ENCODE assay signal across 8 mouse cellular contexts in genomic region chr11:52314102-52314793, GRCm38 (mm10). TPM values are rescaled to one million over a fixed set of nuclear protein-coding genes. Genes with fewer than 3 reads are reported as not detected.
DNase-seq lines count a peak whose midpoint lies in the region; ATAC-seq lines count a peak whose summit lies in the region.

No protein-coding gene starts in this region.

- no peak for DNase-seq in forebrain, embryonic 10.5 days (ENCODE audit: extremely low spot score, low spot score)
- DNase-seq in CD4-positive helper T cell, adult 2 months (ENCODE audit: low read depth, low spot score), result peak; percentile 98
- peak; percentile 16 for DNase-seq in hindbrain, embryonic 11.5 days (ENCODE audit: low spot score)
- DNase-seq in lung, postnatal 36 days, result peak; percentile 17
- DNase-seq in thymus, postnatal 25 days, result peak; percentile 93
- no peak for DNase-seq in gastrocnemius, postnatal 10 days
- no peak for DNase-seq in left cerebral cortex, postnatal 25 days (ENCODE audit: low spot score in 2 of 2)

- H3K9ac ChIP-seq in forebrain, embryonic 13.5 days, result no peak overlapping the region
- 0 out of 2 replicates have a peak overlapping the region, but pooled peaks have one; percentile 15 for H3K9ac ChIP-seq in hindbrain, embryonic 11.5 days (ENCODE audit: low read depth, low read length)

- WGBS in forebrain, embryonic 10.5 days, result 15% methylated on average over 26 of the region's 26 CpGs
- WGBS in forebrain, embryonic 13.5 days, result 14% methylated on average over 26 of the region's 26 CpGs
- WGBS in hindbrain, embryonic 11.5 days, result 17% methylated on average over 26 of the region's 26 CpGs

- no peak for ATAC-seq in forebrain, embryonic 13.5 days
- ATAC-seq in hindbrain, embryonic 11.5 days (ENCODE audit: low FRiP score), result no peak

- no peak overlapping the region for H3K4me2 ChIP-seq in forebrain, embryonic 13.5 days
- no peak overlapping the region for H3K4me2 ChIP-seq in hindbrain, embryonic 11.5 days (replicated peaks; ENCODE audit: low read depth, low read length)

- no peaks in the 10 kb centered on the region for H3K36me3 ChIP-seq in forebrain, embryonic 10.5 days (replicated peaks)
- H3K36me3 ChIP-seq in forebrain, embryonic 13.5 days (ENCODE audit: poor library complexity, severe bottlenecking), result no peaks in the 10 kb centered on the region
- H3K36me3 ChIP-seq in hindbrain, embryonic 11.5 days (ENCODE audit: control insufficient read depth, insufficient read depth, low read length), result no peaks in the 10 kb centered on the region

- H3K9me3 ChIP-seq in forebrain, embryonic 10.5 days, result no peaks in the 10 kb centered on the region
- no peaks in the 10 kb centered on the region for H3K9me3 ChIP-seq in forebrain, embryonic 13.5 days (replicated peaks)
- no peaks in the 10 kb centered on the region for H3K9me3 ChIP-seq in hindbrain, embryonic 11.5 days (ENCODE audit: control insufficient read depth, low read length)

- no peak overlapping the region for H3K27ac ChIP-seq in forebrain, embryonic 10.5 days
- H3K27ac ChIP-seq in forebrain, embryonic 13.5 days, result no peak overlapping the region
- H3K27ac ChIP-seq in hindbrain, embryonic 11.5 days (ENCODE audit: low read depth, low read length), result no peak overlapping the region

- H3K4me3 ChIP-seq in forebrain, embryonic 10.5 days, result 0 out of 2 replicates have a peak overlapping the region, but pooled peaks have one; percentile 14
- no peak overlapping the region for H3K4me3 ChIP-seq in forebrain, embryonic 13.5 days
- no peak overlapping the region for H3K4me3 ChIP-seq in hindbrain, embryonic 11.5 days (ENCODE audit: low read depth, low read length)

- intact Hi-C loops in left cerebral cortex, postnatal 25 days (cut with DNase I), result no loop called here

- H3K27me3 ChIP-seq in forebrain, embryonic 10.5 days (ENCODE audit: poor library complexity, severe bottlenecking), result peaks cover 30% of the 10 kb centered on the region
- H3K27me3 ChIP-seq in forebrain, embryonic 13.5 days, result peaks cover 25% of the 10 kb centered on the region
- H3K27me3 ChIP-seq in hindbrain, embryonic 11.5 days (ENCODE audit: control insufficient read depth, insufficient read depth, low read length), result no peaks in the 10 kb centered on the region; the same call in 1 of the 2 replicates

- H3K4me1 ChIP-seq in forebrain, embryonic 10.5 days, result peaks cover 17% of the 10 kb centered on the region
- no peaks in the 10 kb centered on the region for H3K4me1 ChIP-seq in forebrain, embryonic 13.5 days
- no peaks in the 10 kb centered on the region for H3K4me1 ChIP-seq in hindbrain, embryonic 11.5 days (replicated peaks; ENCODE audit: control insufficient read depth, insufficient read depth, low read length)

RNA-seq across cellular contexts. Expression of gene Tcf7, which starts 31.4 kb away (rescaled TPM):
- 8.1 and 8.8 TPM in 2 replicates for polyA plus RNA-seq in forebrain, embryonic 10.5 days (2016; fragmentation: Nextera tagmentation; extraction: Ambion mirVana)
- 2.2 and 2.3 TPM in 2 replicates for polyA plus RNA-seq in forebrain, embryonic 13.5 days (2015; fragmentation: Nextera tagmentation; extraction: Ambion mirVana)
- 6.9 and 7.7 TPM in 2 replicates for polyA plus RNA-seq in hindbrain, embryonic 11.5 days (2014; fragmentation: Nextera tagmentation; extraction: Ambion mirVana)
- 1 to 10 TPM; 2.0 to 4.6 TPM for total RNA-seq in gastrocnemius, postnatal 10 days (2021)
- total RNA-seq in left cerebral cortex, postnatal 25 days (2021), result 1 to 10 TPM; 3.5 to 4.1 TPM

RNA-seq across cellular contexts. Expression of gene Vdac1, which starts 46.4 kb away (rescaled TPM):
- polyA plus RNA-seq in forebrain, embryonic 10.5 days (2016; fragmentation: Nextera tagmentation; extraction: Ambion mirVana), result 214 and 224 TPM in 2 replicates
- polyA plus RNA-seq in forebrain, embryonic 13.5 days (2015; fragmentation: Nextera tagmentation; extraction: Ambion mirVana), result 233 and 254 TPM in 2 replicates
- polyA plus RNA-seq in hindbrain, embryonic 11.5 days (2014; fragmentation: Nextera tagmentation; extraction: Ambion mirVana), result 205 and 221 TPM in 2 replicates
- 1,000 to 10,000 TPM; 1,018 to 1,167 TPM for total RNA-seq in gastrocnemius, postnatal 10 days (2021)
- total RNA-seq in left cerebral cortex, postnatal 25 days (2021), result 100 to 1,000 TPM; 544 to 569 TPM

Comparison
In these comparisons a context has a peak if more than half of its experiments do, and no peak if none do; other contexts are left out.
1. DNase-seq: peak in CD4-positive helper T cell, adult 2 months (single experiment), hindbrain, embryonic 11.5 days (single experiment), lung, postnatal 36 days (single experiment) and thymus, postnatal 25 days (single experiment); none in forebrain, embryonic 10.5 days (single experiment), gastrocnemius, postnatal 10 days (single experiment) and left cerebral cortex, postnatal 25 days (0 of 2).